Mouse (Mus musculus): ENCODE measurements around the gene Gm20388. TPM values are rescaled to one million over a fixed set of nuclear protein-coding genes. Genes with fewer than 3 reads are reported as not detected.

Gm20388 gene
- total and polyA plus RNA-seq, 3 experiments, result 0.02 to 0.05 TPM; not detected in 1

DNA sequence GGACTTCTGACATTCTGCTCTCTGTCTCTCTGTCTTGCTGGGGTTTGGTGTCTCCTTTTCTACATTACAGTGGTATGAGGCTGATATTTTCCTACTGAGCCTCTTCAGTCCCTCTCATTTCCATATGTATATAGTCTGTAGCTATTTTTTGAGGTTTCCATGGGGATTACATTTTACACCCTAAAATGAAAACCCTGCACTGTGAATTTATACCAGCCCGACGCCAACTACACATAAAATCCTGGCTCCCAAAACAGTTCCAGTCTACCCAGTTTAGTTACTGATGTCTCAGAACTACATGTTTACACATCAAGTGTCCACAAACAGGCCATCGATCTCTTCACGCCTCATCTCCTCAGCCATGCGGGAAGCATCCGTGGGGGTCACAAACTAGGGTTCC lies 3816.1 kb downstream of the Gm20388 start:
- Histone ChIP-seq H3K27me3 (ENCODE audit: insufficient read depth, low read length) (no peaks in the 10 kb centered on the region; the same call in 1 of the 2 replicates), H3K4me3 (ENCODE audit: low read depth, low read length) (no peak overlapping the region), H3K4me1 (ENCODE audit: insufficient read depth, low read depth, low read length) (no peaks in the 10 kb centered on the region), H3K9me3 (replicated peaks) (peaks cover 22% of the 10 kb centered on the region), H3K36me3 (replicated peaks) (no peaks in the 10 kb centered on the region)
- TF ChIP-seq CTCF (IDR thresholded peaks at IDR 0.05; ENCODE audit: low read depth, low read length), result no peak
- no peak for TF ChIP-seq TAL1 (conservative IDR thresholded peaks at IDR 0.05; ENCODE audit: low read depth, low read length)
- TF ChIP-seq GATA1 (IDR thresholded peaks at IDR 0.05; ENCODE audit: borderline replicate concordance, low read length), result no peak
- no peak for TF ChIP-seq GATA2 (IDR thresholded peaks at IDR 0.05; ENCODE audit: borderline replicate concordance, low read depth, low read length)
- TF ChIP-seq POLR2AphosphoS5 (IDR thresholded peaks at IDR 0.05; ENCODE audit: insufficient replicate concordance, low read depth, low read length), result no peak
- no peak for DNase-seq (ENCODE audit: low spot score)
- no peak for ATAC-seq (ENCODE audit: extremely low read depth, insufficient number of reproducible peaks, low FRiP score, poor library complexity, severe bottlenecking)

GRCm38 (mm10) chr8:123729055-123729785 lies 3818.6 kb downstream of the Gm20388 start:
- Histone ChIP-seq H3K36me3 (replicated peaks) (no peaks in the 10 kb centered on the region), H3K4me3 (ENCODE audit: low read depth, low read length) (no peak overlapping the region), H3K27me3 (ENCODE audit: insufficient read depth, low read length) (no peaks in the 10 kb centered on the region; the same call in 1 of the 2 replicates), H3K4me1 (ENCODE audit: insufficient read depth, low read depth, low read length) (no peaks in the 10 kb centered on the region), H3K9me3 (replicated peaks) (peaks cover 19% of the 10 kb centered on the region)
- no peak for TF ChIP-seq GATA2 (IDR thresholded peaks at IDR 0.05; ENCODE audit: borderline replicate concordance, low read depth, low read length)
- TF ChIP-seq GATA1 (IDR thresholded peaks at IDR 0.05; ENCODE audit: borderline replicate concordance, low read length), result no peak
- no peak for TF ChIP-seq CTCF (IDR thresholded peaks at IDR 0.05; ENCODE audit: low read depth, low read length)
- no peak for TF ChIP-seq TAL1 (conservative IDR thresholded peaks at IDR 0.05; ENCODE audit: low read depth, low read length)
- ATAC-seq (ENCODE audit: extremely low read depth, insufficient number of reproducible peaks, low FRiP score, poor library complexity, severe bottlenecking) (no peak), DNase-seq (ENCODE audit: low spot score) (no peak)

DNA sequence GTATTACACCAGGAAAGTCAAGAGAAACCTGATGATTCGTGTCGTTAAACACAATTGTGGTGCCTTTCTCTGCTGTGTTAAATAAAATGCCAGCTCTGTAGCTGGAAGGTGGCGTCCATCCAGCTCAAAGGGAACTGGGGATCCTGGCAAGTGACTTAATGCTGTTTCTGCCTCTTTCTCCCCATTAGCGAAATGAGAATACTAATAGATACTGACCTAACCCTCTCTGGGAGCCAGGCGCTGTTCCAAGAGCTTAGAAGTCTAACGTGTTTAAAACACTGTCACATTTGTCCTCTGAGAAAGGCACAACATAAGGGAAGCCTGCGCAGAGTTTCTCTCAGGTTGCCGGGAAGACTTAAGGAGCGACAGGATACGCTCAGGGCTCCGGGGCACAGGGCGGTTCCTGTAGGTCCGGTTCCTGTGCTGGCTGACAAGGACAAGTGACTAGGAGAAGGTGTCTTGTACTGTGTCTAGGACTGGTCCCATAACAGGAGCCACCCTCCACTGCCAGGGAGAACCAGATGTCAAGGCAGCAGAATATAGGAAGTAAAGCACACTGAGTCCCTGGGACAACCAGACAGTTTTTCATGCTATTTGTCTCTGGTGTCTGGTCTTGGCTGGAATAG lies 3819.3 kb downstream of the Gm20388 start:
- no peak overlapping the region for H3K4me3 ChIP-seq (ENCODE audit: low read depth, low read length)
- H3K27me3 ChIP-seq (ENCODE audit: insufficient read depth, low read length), result no peaks in the 10 kb centered on the region; the same call in 1 of the 2 replicates
- no peaks in the 10 kb centered on the region for H3K36me3 ChIP-seq (replicated peaks)
- DNase-seq (ENCODE audit: low spot score), result no peak
- ATAC-seq (ENCODE audit: extremely low read depth, insufficient number of reproducible peaks, low FRiP score, poor library complexity, severe bottlenecking), result no peak
- H3K9me3 ChIP-seq (replicated peaks), result peaks cover 22% of the 10 kb centered on the region
- TF ChIP-seq TAL1 (conservative IDR thresholded peaks at IDR 0.05; ENCODE audit: low read depth, low read length), result no peak
- TF ChIP-seq CTCF (IDR thresholded peaks at IDR 0.05; ENCODE audit: low read depth, low read length), result no peak
- TF ChIP-seq GATA2 (IDR thresholded peaks at IDR 0.05; ENCODE audit: borderline replicate concordance, low read depth, low read length), result no peak
- TF ChIP-seq GATA1 (IDR thresholded peaks at IDR 0.05; ENCODE audit: borderline replicate concordance, low read length), result no peak
- no peak for TF ChIP-seq POLR2AphosphoS5 (IDR thresholded peaks at IDR 0.05; ENCODE audit: insufficient replicate concordance, low read depth, low read length)
- H3K4me1 ChIP-seq (ENCODE audit: insufficient read depth, low read depth, low read length), result no peaks in the 10 kb centered on the region

DNA sequence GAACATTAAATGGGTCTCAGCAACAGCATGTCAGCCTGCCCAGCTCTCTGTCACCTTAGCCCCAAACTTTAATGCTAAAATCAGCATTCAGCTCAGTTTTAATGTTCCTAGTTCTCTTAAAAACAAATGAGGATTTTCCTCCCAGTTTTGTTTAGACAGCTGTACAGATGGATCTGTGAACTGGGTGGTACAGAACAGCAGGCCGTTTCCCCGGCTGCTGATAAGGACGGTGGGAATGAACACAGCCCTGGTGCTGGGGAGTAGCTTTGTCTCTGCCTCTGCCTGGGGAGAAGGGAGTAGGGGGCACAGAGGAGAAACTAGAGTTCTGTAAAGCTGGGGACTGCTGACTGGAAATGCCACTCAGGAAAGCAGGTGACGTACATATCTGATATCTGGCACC lies 3821.7 kb downstream of the Gm20388 start:
- H3K4me3 ChIP-seq (ENCODE audit: low read depth, low read length), result no peak overlapping the region
- H3K36me3 ChIP-seq (replicated peaks), result no peaks in the 10 kb centered on the region
- DNase-seq (ENCODE audit: low spot score) (no peak), ATAC-seq (ENCODE audit: extremely low read depth, insufficient number of reproducible peaks, low FRiP score, poor library complexity, severe bottlenecking) (no peak)
- no peaks in the 10 kb centered on the region; the same call in 1 of the 2 replicates for H3K27me3 ChIP-seq (ENCODE audit: insufficient read depth, low read length)
- TF ChIP-seq CTCF (IDR thresholded peaks at IDR 0.05; ENCODE audit: low read depth, low read length) (no peak), TAL1 (conservative IDR thresholded peaks at IDR 0.05; ENCODE audit: low read depth, low read length) (no peak)
- H3K9me3 ChIP-seq (replicated peaks), result peaks cover 30% of the 10 kb centered on the region
- H3K4me1 ChIP-seq (ENCODE audit: insufficient read depth, low read depth, low read length), result no peaks in the 10 kb centered on the region

DNA sequence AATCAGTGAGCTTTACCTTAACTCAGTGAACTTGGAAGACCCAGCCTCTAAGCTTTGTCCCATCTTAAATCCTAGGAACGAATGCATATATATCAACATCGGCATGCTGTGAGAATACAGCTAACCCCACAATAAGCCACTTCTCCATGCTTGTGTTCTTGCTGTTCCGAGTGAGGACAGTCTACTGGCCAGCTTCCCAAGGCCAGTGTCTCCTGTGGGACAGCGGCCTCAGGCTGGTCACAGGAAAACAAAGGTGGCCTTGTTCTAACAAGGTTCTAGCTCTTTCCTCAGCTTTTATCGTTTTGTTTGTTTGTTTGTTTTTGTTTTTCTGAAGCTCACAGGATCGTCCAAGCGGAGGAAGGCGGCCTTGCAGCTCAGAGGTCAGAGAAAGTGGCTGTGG lies 3823.8 kb downstream of the Gm20388 start:
- no peaks in the 10 kb centered on the region for H3K36me3 ChIP-seq (replicated peaks)
- ATAC-seq (ENCODE audit: extremely low read depth, insufficient number of reproducible peaks, low FRiP score, poor library complexity, severe bottlenecking), result no peak
- no peaks in the 10 kb centered on the region for H3K4me1 ChIP-seq (ENCODE audit: insufficient read depth, low read depth, low read length)
- no peak for DNase-seq (ENCODE audit: low spot score)
- H3K27me3 ChIP-seq (ENCODE audit: insufficient read depth, low read length), result no peaks in the 10 kb centered on the region; the same call in 1 of the 2 replicates
- H3K9me3 ChIP-seq (replicated peaks), result peaks cover 24% of the 10 kb centered on the region
- no peak for TF ChIP-seq GATA2 (IDR thresholded peaks at IDR 0.05; ENCODE audit: borderline replicate concordance, low read depth, low read length)
- TF ChIP-seq POLR2AphosphoS5 (IDR thresholded peaks at IDR 0.05; ENCODE audit: insufficient replicate concordance, low read depth, low read length), result no peak
- no peak for TF ChIP-seq GATA1 (IDR thresholded peaks at IDR 0.05; ENCODE audit: borderline replicate concordance, low read length)
- no peak for TF ChIP-seq TAL1 (conservative IDR thresholded peaks at IDR 0.05; ENCODE audit: low read depth, low read length)
- TF ChIP-seq CTCF (IDR thresholded peaks at IDR 0.05; ENCODE audit: low read depth, low read length), result no peak
- H3K4me3 ChIP-seq (ENCODE audit: low read depth, low read length), result no peak overlapping the region

DNA sequence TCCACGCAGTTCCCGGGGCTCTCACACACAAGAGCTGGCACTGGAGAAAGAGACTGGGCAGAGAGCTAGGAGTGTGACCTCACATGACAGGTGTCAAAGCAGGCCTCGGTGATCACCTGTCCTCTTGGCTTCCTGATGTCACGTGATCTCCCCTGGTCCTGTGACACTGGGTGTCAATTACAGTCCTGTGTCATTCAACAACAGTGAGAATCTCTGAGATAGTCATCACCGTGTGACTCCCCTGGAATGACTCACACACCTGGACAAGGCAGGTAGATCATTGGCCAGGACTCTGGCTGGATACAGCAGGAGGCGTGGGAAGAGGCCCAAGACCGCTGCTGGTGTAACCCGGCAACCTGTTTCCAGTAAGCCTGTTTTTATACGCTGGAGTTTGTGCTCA lies 3826.3 kb downstream of the Gm20388 start:
- ATAC-seq (ENCODE audit: extremely low read depth, insufficient number of reproducible peaks, low FRiP score, poor library complexity, severe bottlenecking) (no peak), DNase-seq (ENCODE audit: low spot score) (no peak)
- no peak for TF ChIP-seq GATA2 (IDR thresholded peaks at IDR 0.05; ENCODE audit: borderline replicate concordance, low read depth, low read length)
- no peak for TF ChIP-seq TAL1 (conservative IDR thresholded peaks at IDR 0.05; ENCODE audit: low read depth, low read length)
- no peak for TF ChIP-seq GATA1 (IDR thresholded peaks at IDR 0.05; ENCODE audit: borderline replicate concordance, low read length)
- no peak for TF ChIP-seq POLR2AphosphoS5 (IDR thresholded peaks at IDR 0.05; ENCODE audit: insufficient replicate concordance, low read depth, low read length)
- no peak for TF ChIP-seq CTCF (IDR thresholded peaks at IDR 0.05; ENCODE audit: low read depth, low read length)
- no peak overlapping the region for H3K4me3 ChIP-seq (ENCODE audit: low read depth, low read length)
- no peaks in the 10 kb centered on the region for H3K36me3 ChIP-seq (replicated peaks)
- no peaks in the 10 kb centered on the region for H3K4me1 ChIP-seq (ENCODE audit: insufficient read depth, low read depth, low read length)
- peaks cover 23% of the 10 kb centered on the region for H3K9me3 ChIP-seq (replicated peaks)
- H3K27me3 ChIP-seq (ENCODE audit: insufficient read depth, low read length), result no peaks in the 10 kb centered on the region

Measured in G1E (cell line).